Mouse (Mus musculus): Measurements from ENCODE around the gene Adgre1. TPM values are rescaled to one million over a fixed set of nuclear protein-coding genes. Genes with fewer than 3 reads are reported as not detected.
"Not testable (repeated sequence)": the region's sequence is repeated elsewhere in the genome, so short reads cannot be mapped to it uniquely, and the experiment has no call there.

The Adgre1 gene
- polyA plus RNA-seq (2014; fragmentation: Nextera tagmentation; extraction: Ambion mirVana) = 3.8 and 5.3 TPM in 2 replicates

DNA sequence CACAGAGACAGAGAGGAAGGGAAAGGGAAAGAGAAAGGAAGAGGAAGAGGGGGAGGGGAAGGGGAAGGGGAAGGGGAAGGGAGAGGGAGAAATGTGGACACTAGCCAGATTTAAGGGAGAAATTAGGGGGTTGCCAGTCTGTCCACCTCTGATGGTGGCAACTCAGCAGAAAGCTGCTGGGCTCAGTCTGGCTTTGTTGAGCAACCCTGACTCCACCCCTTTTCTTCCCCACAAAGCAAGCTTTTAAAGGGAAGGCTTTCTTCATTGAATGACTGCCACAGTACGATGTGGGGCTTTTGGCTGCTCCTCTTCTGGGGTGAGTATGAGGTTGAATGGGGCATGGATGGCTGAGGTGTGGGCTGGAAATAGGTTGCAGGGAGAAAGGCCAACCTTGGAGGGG, at the start of gene Adgre1:
Gene Adgre1, plus strand, starts transcription at position 251 of the 400 bp plus-strand sequence.
- H3K4me3 ChIP-seq (ENCODE audit: low read depth, low read length) = no peak within 1 kb of the TSS
- H3K9ac ChIP-seq (ENCODE audit: low read length) = no peak within 1 kb of the TSS
- H3K27ac ChIP-seq (ENCODE audit: low read depth, low read length) = no peak within 1 kb of the TSS
- no peaks in the 10 kb centered on the region for H3K9me3 ChIP-seq (replicated peaks; ENCODE audit: control insufficient read depth, low read length)
- no peaks in the 10 kb centered on the region for H3K27me3 ChIP-seq (replicated peaks; ENCODE audit: control insufficient read depth, insufficient read depth, low read length)
- no peaks in the 10 kb centered on the region for H3K4me1 ChIP-seq (ENCODE audit: control insufficient read depth, insufficient read depth, low read length)
- WGBS = 6% methylated on average over 1 of the region's 1 CpGs
- no peak for DNase-seq (ENCODE audit: low spot score)
- no peak for ATAC-seq
- H3K36me3 ChIP-seq (ENCODE audit: control insufficient read depth, insufficient read depth, low read length) = no peaks in the 10 kb centered on the region
- no peak within 1 kb of the TSS for H3K4me2 ChIP-seq (ENCODE audit: low read length)

DNA sequence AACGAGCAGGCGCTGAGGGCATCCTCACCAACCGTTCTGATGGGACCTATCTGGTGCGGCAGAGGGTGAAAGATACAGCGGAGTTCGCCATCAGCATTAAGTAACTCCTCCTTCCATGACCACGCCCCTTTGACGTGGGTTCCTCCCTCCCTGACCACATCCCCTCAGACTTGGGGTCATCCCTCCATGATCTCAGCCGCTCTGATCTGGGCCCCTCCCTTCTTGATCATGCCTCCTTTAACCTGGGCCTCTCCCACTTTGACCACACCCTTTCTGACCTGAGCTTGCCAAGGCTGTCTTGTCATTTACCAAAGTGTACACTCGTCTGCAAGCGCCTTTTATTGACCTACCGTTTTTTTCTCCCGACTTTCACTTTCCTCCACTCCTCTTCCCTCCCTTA, 46.7 kb upstream of the Adgre1 start:
- no peak overlapping the region for H3K9ac ChIP-seq (ENCODE audit: low read length)
- no peaks in the 10 kb centered on the region for H3K36me3 ChIP-seq (ENCODE audit: control insufficient read depth, insufficient read depth, low read length)
- H3K4me1 ChIP-seq (ENCODE audit: control insufficient read depth, insufficient read depth, low read length) = no peaks in the 10 kb centered on the region
- H3K27me3 ChIP-seq (replicated peaks; ENCODE audit: control insufficient read depth, insufficient read depth, low read length) = no peaks in the 10 kb centered on the region
- no peak overlapping the region for H3K27ac ChIP-seq (ENCODE audit: low read depth, low read length)
- no peak overlapping the region for H3K4me2 ChIP-seq (ENCODE audit: low read length)
- WGBS = 33% methylated on average over 13 of the region's 13 CpGs
- H3K4me3 ChIP-seq (ENCODE audit: low read depth, low read length) = no peak overlapping the region
- H3K9me3 ChIP-seq (replicated peaks; ENCODE audit: control insufficient read depth, low read length) = no peaks in the 10 kb centered on the region
- ATAC-seq = no peak
- no peak for DNase-seq (ENCODE audit: low spot score)

- Histone ChIP-seq H3K9me3 (replicated peaks; ENCODE audit: control insufficient read depth, low read length) (no peaks in the 10 kb centered on the region), H3K4me1 (ENCODE audit: control insufficient read depth, insufficient read depth, low read length) (no peaks in the 10 kb centered on the region), H3K36me3 (ENCODE audit: control insufficient read depth, insufficient read depth, low read length) (no peaks in the 10 kb centered on the region), H3K27me3 (replicated peaks; ENCODE audit: control insufficient read depth, insufficient read depth, low read length) (no peaks in the 10 kb centered on the region), H3K4me3 (ENCODE audit: low read depth, low read length) (no peak overlapping the region), H3K27ac (ENCODE audit: low read depth, low read length) (no peak overlapping the region), H3K9ac (ENCODE audit: low read length) (no peak overlapping the region), H3K4me2 (ENCODE audit: low read length) (no peak overlapping the region)
- 54% methylated on average over 8 of the region's 8 CpGs for WGBS
- ATAC-seq (no peak), DNase-seq (ENCODE audit: low spot score) (no peak)
These were observed 30.9 kb upstream of the Adgre1 start for GRCm38 (mm10) chr17:57327615-57328014.

- Histone ChIP-seq H3K9ac (ENCODE audit: low read length) (no peak overlapping the region), H3K36me3 (ENCODE audit: control insufficient read depth, insufficient read depth, low read length) (no peaks in the 10 kb centered on the region), H3K4me3 (ENCODE audit: low read depth, low read length) (no peak overlapping the region), H3K27me3 (replicated peaks; ENCODE audit: control insufficient read depth, insufficient read depth, low read length) (no peaks in the 10 kb centered on the region), H3K27ac (ENCODE audit: low read depth, low read length) (no peak overlapping the region), H3K4me2 (ENCODE audit: low read length) (no peak overlapping the region), H3K9me3 (replicated peaks; ENCODE audit: control insufficient read depth, low read length) (no peaks in the 10 kb centered on the region), H3K4me1 (ENCODE audit: control insufficient read depth, insufficient read depth, low read length) (no peaks in the 10 kb centered on the region)
- DNase-seq (ENCODE audit: low spot score) (peak; percentile 27), ATAC-seq (no peak)
- WGBS = 53% methylated on average over 5 of the region's 6 CpGs
These were observed 29.5 kb upstream of the Adgre1 start for GRCm38 (mm10) chr17:57328944-57329343.

GRCm38 (mm10) chr17:57330993-57331392, 27.5 kb upstream of the Adgre1 start:
- Histone ChIP-seq H3K9me3 (replicated peaks; ENCODE audit: control insufficient read depth, low read length) (no peaks in the 10 kb centered on the region), H3K4me3 (ENCODE audit: low read depth, low read length) (no peak overlapping the region), H3K4me2 (ENCODE audit: low read length) (no peak overlapping the region), H3K36me3 (ENCODE audit: control insufficient read depth, insufficient read depth, low read length) (no peaks in the 10 kb centered on the region), H3K27ac (ENCODE audit: low read depth, low read length) (no peak overlapping the region), H3K9ac (ENCODE audit: low read length) (no peak overlapping the region), H3K27me3 (replicated peaks; ENCODE audit: control insufficient read depth, insufficient read depth, low read length) (no peaks in the 10 kb centered on the region), H3K4me1 (ENCODE audit: control insufficient read depth, insufficient read depth, low read length) (no peaks in the 10 kb centered on the region)
- DNase-seq (ENCODE audit: low spot score) = no peak
- ATAC-seq = no peak
- WGBS = 90% methylated on average over 8 of the region's 8 CpGs

DNA sequence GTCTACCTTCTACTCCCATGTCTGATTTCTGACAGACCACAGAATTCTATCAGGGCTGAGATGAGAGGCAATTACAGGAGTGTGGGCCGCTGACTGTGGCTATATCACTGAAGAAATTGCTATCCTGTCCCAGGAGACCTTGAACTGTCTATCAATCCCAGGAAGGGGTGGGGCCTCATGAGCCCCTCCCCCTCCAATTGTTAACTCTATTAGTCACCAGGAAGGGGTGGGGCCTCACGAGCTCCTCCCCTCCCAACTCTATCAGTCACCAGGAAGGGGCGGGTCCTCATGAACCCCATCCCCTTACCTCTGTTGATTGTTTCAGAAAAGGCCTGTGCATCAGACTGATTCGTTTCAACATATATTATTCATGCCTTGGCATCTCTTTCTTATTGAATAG, 26.2 kb upstream of the Adgre1 start:
- no peak for ATAC-seq
- no peak overlapping the region for H3K9ac ChIP-seq (ENCODE audit: low read length)
- no peaks in the 10 kb centered on the region for H3K36me3 ChIP-seq (ENCODE audit: control insufficient read depth, insufficient read depth, low read length)
- DNase-seq (ENCODE audit: low spot score) = no peak
- no peak overlapping the region for H3K4me2 ChIP-seq (ENCODE audit: low read length)
- H3K27me3 ChIP-seq (replicated peaks; ENCODE audit: control insufficient read depth, insufficient read depth, low read length) = no peaks in the 10 kb centered on the region
- no peak overlapping the region for H3K27ac ChIP-seq (ENCODE audit: low read depth, low read length)
- no peak overlapping the region for H3K4me3 ChIP-seq (ENCODE audit: low read depth, low read length)
- no peaks in the 10 kb centered on the region for H3K4me1 ChIP-seq (ENCODE audit: control insufficient read depth, insufficient read depth, low read length)
- WGBS = 85% methylated on average over 4 of the region's 4 CpGs
- H3K9me3 ChIP-seq (replicated peaks; ENCODE audit: control insufficient read depth, low read length) = no peaks in the 10 kb centered on the region

- H3K27ac ChIP-seq (ENCODE audit: low read depth, low read length) = no peak overlapping the region
- no peaks in the 10 kb centered on the region for H3K4me1 ChIP-seq (ENCODE audit: control insufficient read depth, insufficient read depth, low read length)
- no peak; the same call in 1 of the 2 replicates for ATAC-seq
- no peaks in the 10 kb centered on the region for H3K9me3 ChIP-seq (replicated peaks; ENCODE audit: control insufficient read depth, low read length)
- H3K4me3 ChIP-seq (ENCODE audit: low read depth, low read length) = no peak overlapping the region
- H3K27me3 ChIP-seq (replicated peaks; ENCODE audit: control insufficient read depth, insufficient read depth, low read length) = no peaks in the 10 kb centered on the region
- H3K4me2 ChIP-seq (ENCODE audit: low read length) = 0 out of 2 replicates have a peak overlapping the region, but pooled peaks have one; percentile 6
- 77% methylated on average over 9 of the region's 9 CpGs for WGBS
- DNase-seq (ENCODE audit: low spot score) = no peak
- H3K9ac ChIP-seq (ENCODE audit: low read length) = no peak overlapping the region
- H3K36me3 ChIP-seq (ENCODE audit: control insufficient read depth, insufficient read depth, low read length) = no peaks in the 10 kb centered on the region
These were observed 24.3 kb upstream of the Adgre1 start for GRCm38 (mm10) chr17:57334001-57334760.

- Histone ChIP-seq H3K27ac (ENCODE audit: low read depth, low read length) (no peak overlapping the region), H3K4me2 (ENCODE audit: low read length) (0 out of 2 replicates have a peak overlapping the region, but pooled peaks have one; percentile 6), H3K9me3 (replicated peaks; ENCODE audit: control insufficient read depth, low read length) (no peaks in the 10 kb centered on the region), H3K27me3 (replicated peaks; ENCODE audit: control insufficient read depth, insufficient read depth, low read length) (no peaks in the 10 kb centered on the region), H3K4me1 (ENCODE audit: control insufficient read depth, insufficient read depth, low read length) (no peaks in the 10 kb centered on the region), H3K4me3 (ENCODE audit: low read depth, low read length) (no peak overlapping the region), H3K9ac (ENCODE audit: low read length) (no peak overlapping the region), H3K36me3 (ENCODE audit: control insufficient read depth, insufficient read depth, low read length) (no peaks in the 10 kb centered on the region)
- WGBS = 6% methylated on average over 16 of the region's 16 CpGs
- ATAC-seq (peak; percentile 49), DNase-seq (ENCODE audit: low spot score) (peak; percentile 74)
These were observed 23.7 kb upstream of the Adgre1 start for GRCm38 (mm10) chr17:57334761-57335150.

DNA sequence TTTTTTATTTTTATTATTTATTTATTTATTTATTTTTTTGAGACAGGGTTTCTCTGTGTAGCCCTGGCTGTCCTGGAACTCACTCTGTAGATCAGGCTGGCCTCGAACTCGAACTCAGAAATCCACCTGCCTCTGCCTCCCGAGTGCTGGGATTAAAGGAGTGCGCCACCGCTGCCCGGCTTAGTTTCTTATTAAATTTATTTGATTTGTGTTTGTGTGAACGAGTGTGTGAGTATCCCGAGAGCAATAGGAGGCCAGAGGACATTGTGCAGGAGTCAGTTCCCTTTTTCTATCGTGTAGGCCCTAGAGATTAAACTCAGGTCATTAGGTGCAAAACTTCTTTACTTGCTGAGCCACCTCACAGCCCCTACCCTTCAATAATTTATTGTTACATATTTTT, 23.3 kb upstream of the Adgre1 start:
- ATAC-seq = peak; percentile 13; the same call in 1 of the 2 replicates
- H3K9ac ChIP-seq (ENCODE audit: low read length); H3K27me3 ChIP-seq (replicated peaks; ENCODE audit: control insufficient read depth, insufficient read depth, low read length); H3K4me1 ChIP-seq (ENCODE audit: control insufficient read depth, insufficient read depth, low read length); H3K4me3 ChIP-seq (ENCODE audit: low read depth, low read length); H3K36me3 ChIP-seq (ENCODE audit: control insufficient read depth, insufficient read depth, low read length); H3K4me2 ChIP-seq (ENCODE audit: low read length); H3K9me3 ChIP-seq (replicated peaks; ENCODE audit: control insufficient read depth, low read length); H3K27ac ChIP-seq (ENCODE audit: low read depth, low read length); DNase-seq (ENCODE audit: low spot score): not testable (repeated sequence)
- WGBS = 70% methylated on average over 9 of the region's 9 CpGs

Data from forebrain, embryonic 14.5 days (tissue).